Mouse (Mus musculus): ENCODE data around the gene Krtap5-5. TPM values are rescaled to one million over a fixed set of nuclear protein-coding genes. Genes with fewer than 3 reads are reported as not detected.
"Not testable (repeated sequence)": the region's sequence is repeated elsewhere in the genome, so short reads cannot be mapped to it uniquely, and the experiment has no call there.

Krtap5-5 gene
- polyA plus RNA-seq, 1 experiment = 0.30 TPM

- Histone ChIP-seq H3K4me1 (ENCODE audit: control insufficient read depth, insufficient read depth, low read length) (no peaks in the 10 kb centered on the region), H3K4me3 (replicated peaks; ENCODE audit: extremely low read depth, low read depth, low read length) (no peak within 1 kb of the TSS)
- TF ChIP-seq POLR2A (IDR thresholded peaks at IDR 0.05; ENCODE audit: borderline replicate concordance, extremely low read depth, low read depth, low read length) (no peak), CTCF (IDR thresholded peaks at IDR 0.05; ENCODE audit: insufficient read depth, low read length) (no peak)
- no peak for DNase-seq
- 53% methylated on average over 1 of the region's 1 CpGs for WGBS
Measured at GRCm38 (mm10) chr7:142211559-142211958, 18.2 kb downstream of the Krtap5-5 start, which contains the start of gene Gm7579. Gene Gm7579 (plus strand): TSS chr7:142211859.

DNA sequence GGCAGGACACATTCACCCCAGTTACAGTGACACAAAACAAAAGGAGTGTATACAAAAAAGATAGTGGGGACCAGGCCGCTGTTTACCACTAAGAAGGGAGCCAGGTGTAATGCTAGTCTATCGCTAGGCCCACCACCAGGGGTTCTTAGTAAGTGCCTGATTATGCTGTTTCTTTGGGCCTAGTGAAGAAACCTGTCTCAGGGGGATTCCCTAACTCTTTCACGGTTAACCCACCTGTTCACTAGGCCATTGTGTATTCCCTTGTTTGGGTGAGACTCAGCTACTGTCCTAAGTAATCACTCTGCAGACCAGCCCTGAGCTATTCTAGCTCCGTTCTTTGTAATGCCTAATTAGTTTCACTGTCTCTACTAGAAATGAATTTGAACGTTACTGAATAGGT lies 22.9 kb downstream of the Krtap5-5 start:
- WGBS = 81% methylated on average over 5 of the region's 5 CpGs
- H3K4me3 ChIP-seq (replicated peaks; ENCODE audit: extremely low read depth, low read depth, low read length); DNase-seq; H3K4me1 ChIP-seq (ENCODE audit: control insufficient read depth, insufficient read depth, low read length): not testable (repeated sequence)

DNA sequence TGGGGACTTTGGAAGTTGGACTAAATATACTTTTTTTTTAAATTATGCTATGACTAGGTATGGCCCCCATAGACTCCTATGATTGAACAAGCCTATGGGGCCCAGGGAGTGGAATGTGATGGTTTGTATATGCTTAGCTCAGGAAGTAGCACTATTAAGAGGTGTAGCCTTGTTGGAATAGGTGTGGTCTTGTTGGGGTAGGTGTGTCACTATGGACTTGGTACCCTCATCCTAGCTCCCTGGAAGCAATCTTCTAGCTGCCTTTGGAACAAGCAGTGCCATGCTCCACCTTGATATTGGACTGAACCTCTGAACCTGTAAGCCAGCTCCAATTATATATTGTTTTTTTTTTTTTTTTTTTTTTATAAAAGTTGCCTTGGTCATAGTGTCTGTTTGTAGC lies 24.3 kb downstream of the Krtap5-5 start:
- no peak for DNase-seq
- Histone ChIP-seq H3K4me3 (replicated peaks; ENCODE audit: extremely low read depth, low read depth, low read length) (no peak overlapping the region), H3K4me1 (ENCODE audit: control insufficient read depth, insufficient read depth, low read length) (no peaks in the 10 kb centered on the region)
- no peak for TF ChIP-seq CTCF (IDR thresholded peaks at IDR 0.05; ENCODE audit: insufficient read depth, low read length)
- TF ChIP-seq POLR2A (IDR thresholded peaks at IDR 0.05; ENCODE audit: borderline replicate concordance, extremely low read depth, low read depth, low read length) = no peak

DNA sequence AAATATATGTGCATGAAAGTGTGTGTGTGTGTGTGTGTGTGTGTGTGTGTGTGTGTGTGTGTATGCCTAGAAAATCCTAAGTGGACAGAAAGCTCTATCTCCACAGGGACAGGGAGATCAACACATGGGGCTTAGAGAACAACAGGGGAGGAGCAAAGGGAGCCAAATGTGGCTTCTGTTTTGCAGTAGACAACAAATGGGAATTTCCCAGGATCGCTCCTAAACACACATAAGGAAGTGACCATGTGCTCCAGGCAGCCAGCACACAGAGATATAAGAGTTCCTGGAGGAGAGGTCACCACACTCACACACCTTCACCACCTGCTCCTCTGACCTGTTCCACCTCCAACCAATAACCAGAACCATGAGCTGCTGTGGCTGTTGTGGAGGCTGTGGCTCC lies 28.7 kb downstream of the Krtap5-5 start, which contains the start of gene Krtap5-3:
Krtap5-3 (plus strand) TSS at position 301 of the 400 bp plus-strand sequence.
- H3K4me3 ChIP-seq (replicated peaks; ENCODE audit: extremely low read depth, low read depth, low read length) = no peak within 1 kb of the TSS
- DNase-seq = no peak
- no peaks in the 10 kb centered on the region for H3K4me1 ChIP-seq (ENCODE audit: control insufficient read depth, insufficient read depth, low read length)
- 47% methylated on average over 1 of the region's 1 CpGs for WGBS
- no peak for TF ChIP-seq POLR2A (IDR thresholded peaks at IDR 0.05; ENCODE audit: borderline replicate concordance, extremely low read depth, low read depth, low read length)
- TF ChIP-seq CTCF (IDR thresholded peaks at IDR 0.05; ENCODE audit: insufficient read depth, low read length) = no peak

- DNase-seq = no peak
- TF ChIP-seq CTCF (IDR thresholded peaks at IDR 0.05; ENCODE audit: insufficient read depth, low read length) = no peak
- TF ChIP-seq POLR2A (IDR thresholded peaks at IDR 0.05; ENCODE audit: borderline replicate concordance, extremely low read depth, low read depth, low read length) = no peak
- 66% methylated on average over 2 of the region's 2 CpGs for WGBS
- H3K4me3 ChIP-seq (replicated peaks; ENCODE audit: extremely low read depth, low read depth, low read length) = no peak overlapping the region
- H3K4me1 ChIP-seq (ENCODE audit: control insufficient read depth, insufficient read depth, low read length) = no peaks in the 10 kb centered on the region
Measured at GRCm38 (mm10) chr7:142198748-142199147, 31.0 kb downstream of the Krtap5-5 start.

- no peak for DNase-seq
- 21% methylated on average over 2 of the region's 2 CpGs for WGBS
- Histone ChIP-seq H3K4me3 (replicated peaks; ENCODE audit: extremely low read depth, low read depth, low read length) (no peak within 1 kb of the TSS), H3K4me1 (ENCODE audit: control insufficient read depth, insufficient read depth, low read length) (no peaks in the 10 kb centered on the region)
- TF ChIP-seq POLR2A (IDR thresholded peaks at IDR 0.05; ENCODE audit: borderline replicate concordance, extremely low read depth, low read depth, low read length) (no peak), CTCF (IDR thresholded peaks at IDR 0.05; ENCODE audit: insufficient read depth, low read length) (no peak)
Measured at GRCm38 (mm10) chr7:142190289-142190688, 39.5 kb downstream of the Krtap5-5 start, which contains the start of gene Gm10153. Gene Gm10153 (minus strand): TSS chr7:142190389.

GRCm38 (mm10) chr7:142188156-142188555 lies 41.6 kb downstream of the Krtap5-5 start:
- no peaks in the 10 kb centered on the region for H3K4me1 ChIP-seq (ENCODE audit: control insufficient read depth, insufficient read depth, low read length)
- DNase-seq = no peak
- H3K4me3 ChIP-seq (replicated peaks; ENCODE audit: extremely low read depth, low read depth, low read length) = no peak overlapping the region
- TF ChIP-seq POLR2A (IDR thresholded peaks at IDR 0.05; ENCODE audit: borderline replicate concordance, extremely low read depth, low read depth, low read length) = no peak
- no peak for TF ChIP-seq CTCF (IDR thresholded peaks at IDR 0.05; ENCODE audit: insufficient read depth, low read length)
- WGBS = 60% methylated on average over 2 of the region's 2 CpGs

DNA sequence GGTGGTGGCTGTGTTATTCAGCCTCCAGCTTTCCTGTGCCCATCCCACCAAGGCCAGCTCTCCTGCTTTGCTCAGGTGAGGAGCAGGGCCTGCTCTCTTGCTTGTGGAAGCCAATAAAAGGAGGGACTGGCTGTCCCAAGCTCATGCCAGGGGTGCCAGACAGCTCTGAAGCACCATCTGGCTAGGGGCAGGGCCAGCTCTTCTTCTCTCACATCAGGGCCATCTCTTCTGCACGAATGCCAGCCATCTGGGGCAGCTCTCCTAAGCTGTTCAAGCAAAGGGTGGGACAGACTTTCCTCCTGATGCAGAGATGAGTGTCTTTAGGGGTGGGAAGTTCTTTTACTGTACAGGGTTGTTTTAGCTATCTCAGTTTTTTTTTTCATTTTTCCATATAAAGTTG lies 48.8 kb downstream of the Krtap5-5 start:
- whole genome bisulfite sequencing = 23% methylated on average over 1 of the region's 1 CpGs
- no peak overlapping the region for H3K4me3 ChIP-seq (replicated peaks; ENCODE audit: extremely low read depth, low read depth, low read length)

More for the DNA sequence above, 48.8 kb downstream of the Krtap5-5 start:
- DNase-seq = no peak
- H3K4me1 ChIP-seq (ENCODE audit: control insufficient read depth, insufficient read depth, low read length) = no peaks in the 10 kb centered on the region
- no peak for TF ChIP-seq CTCF (IDR thresholded peaks at IDR 0.05; ENCODE audit: insufficient read depth, low read length)
- no peak for TF ChIP-seq POLR2A (IDR thresholded peaks at IDR 0.05; ENCODE audit: borderline replicate concordance, extremely low read depth, low read depth, low read length)

Other genes starting within 250 kb of the Krtap5-5 start
- 40.6 and 54.0 TPM in 2 replicates for gene Mob2, start 168.9 kb downstream of the Krtap5-5 start, polyA plus RNA-seq (2012; rRNA removed)
- 30.1 and 33.3 TPM in 2 replicates for gene Dusp8, start 134.1 kb downstream of the Krtap5-5 start, polyA plus RNA-seq (2012; rRNA removed)
- gene Gm45618, start 109.2 kb downstream of the Krtap5-5 start, polyA plus RNA-seq (2012; rRNA removed) = not detected in 2 replicates
- not detected in 2 replicates for gene Gm39115, start 93.9 kb downstream of the Krtap5-5 start, polyA plus RNA-seq (2012; rRNA removed)
- gene Gm45337, start 85.4 kb downstream of the Krtap5-5 start, polyA plus RNA-seq (2012; rRNA removed) = not detected in 2 replicates
- gene Gm29735, start 72.9 kb downstream of the Krtap5-5 start, polyA plus RNA-seq (2012; rRNA removed) = not detected in 2 replicates
- not detected in 2 replicates for gene Gm4553, start 64.2 kb downstream of the Krtap5-5 start, polyA plus RNA-seq (2012; rRNA removed)
- gene Krtap5-2, start 54.0 kb downstream of the Krtap5-5 start, polyA plus RNA-seq (2012; rRNA removed) = not detected in 2 replicates
- gene Gm10153, start 39.6 kb downstream of the Krtap5-5 start, polyA plus RNA-seq (2012; rRNA removed) = not detected in 2 replicates
- not detected in 2 replicates for gene Krtap5-3, start 28.6 kb downstream of the Krtap5-5 start, polyA plus RNA-seq (2012; rRNA removed)
- not detected in 2 replicates for gene Gm7579, start 18.1 kb downstream of the Krtap5-5 start, polyA plus RNA-seq (2012; rRNA removed)
- gene Gm40460, start 11.1 kb upstream of the Krtap5-5 start, polyA plus RNA-seq (2012; rRNA removed) = not detected in 2 replicates
- gene Gm2431, start 28.4 kb upstream of the Krtap5-5 start, polyA plus RNA-seq (2012; rRNA removed) = not detected in 2 replicates
- gene Gm4559, start 44.4 kb upstream of the Krtap5-5 start, polyA plus RNA-seq (2012; rRNA removed) = not detected in 2 replicates
- gene Krtap5-1, start 67.1 kb upstream of the Krtap5-5 start, polyA plus RNA-seq (2012; rRNA removed) = not detected in 2 replicates
- not detected in 2 replicates for gene Krtap5-4, start 73.6 kb upstream of the Krtap5-5 start, polyA plus RNA-seq (2012; rRNA removed)
- gene Ifitm10, start 143.8 kb upstream of the Krtap5-5 start, polyA plus RNA-seq (2012; rRNA removed) = 48.5 and 49.1 TPM in 2 replicates
- 0.24 TPM in 1 of 2 replicates, not detected in the other for gene Gm49369, start 152.7 kb upstream of the Krtap5-5 start, polyA plus RNA-seq (2012; rRNA removed)
- gene Ctsd, start 158.1 kb upstream of the Krtap5-5 start, polyA plus RNA-seq (2012; rRNA removed) = 689 and 921 TPM in 2 replicates
- 0.19 and 8.6 TPM in 2 replicates for gene Syt8, start 204.9 kb upstream of the Krtap5-5 start, polyA plus RNA-seq (2012; rRNA removed)
- gene Tnni2, start 211.8 kb upstream of the Krtap5-5 start, polyA plus RNA-seq (2012; rRNA removed) = 3.1 and 223 TPM in 2 replicates
- 131 and 188 TPM in 2 replicates for gene Lsp1, start 230.8 kb upstream of the Krtap5-5 start, polyA plus RNA-seq (2012; rRNA removed)

Measured in lung, adult 2 months (tissue).